Mouse (Mus musculus): ENCODE data around the gene Bfar. TPM values are rescaled to one million over a fixed set of nuclear protein-coding genes. Genes with fewer than 3 reads are reported as not detected.
A peak's percentile ranks its signal among the peaks of the same experiment; 100 is the strongest.
"Not testable (repeated sequence)": the region's sequence is repeated elsewhere in the genome, so short reads cannot be mapped to it uniquely, and the experiment has no call there.

Gene Bfar
- polyA plus RNA-seq, 1 experiment: 30.2 TPM

DNA sequence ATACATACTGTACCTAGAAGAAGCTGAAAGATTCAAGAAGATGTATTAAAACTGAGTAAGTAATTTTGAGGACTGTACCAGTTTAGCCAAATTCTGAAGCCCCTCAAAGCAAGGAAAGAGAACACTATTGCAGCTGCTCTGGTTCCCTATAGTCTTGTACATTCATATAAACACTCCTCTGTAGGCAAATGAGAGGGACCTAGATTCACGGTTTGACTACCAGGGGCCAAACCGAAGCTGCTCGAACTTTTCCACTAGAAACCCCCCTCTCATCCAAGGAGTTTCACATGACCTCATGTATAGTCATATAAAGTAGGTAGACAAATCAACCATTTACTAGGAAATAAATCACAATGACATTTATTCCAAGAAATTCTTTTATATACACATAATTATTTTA, 12.8 kb upstream of the Bfar start:
- Histone ChIP-seq H3K36me3 (ENCODE audit: control insufficient read depth, insufficient read depth, low read length) (peaks cover 1% of the 10 kb centered on the region), H3K4me1 (ENCODE audit: control insufficient read depth, insufficient read depth, low read length) (no peaks in the 10 kb centered on the region), H3K27me3 (replicated peaks; ENCODE audit: control insufficient read depth, insufficient read depth, low read length) (no peaks in the 10 kb centered on the region), H3K4me3 (ENCODE audit: insufficient read depth, low read depth, low read length) (no peak overlapping the region), H3K27ac (ENCODE audit: insufficient read depth, low read depth, low read length) (no peak overlapping the region)
- 92% methylated on average over 3 of the region's 3 CpGs for WGBS
- TF ChIP-seq CTCF (conservative IDR thresholded peaks at IDR 0.05; ENCODE audit: insufficient read depth, insufficient read length, low read depth, low read length): no peak
- TF ChIP-seq POLR2A (IDR thresholded peaks at IDR 0.05; ENCODE audit: low read depth, low read length): no peak
- DNase-seq: no peak

DNA sequence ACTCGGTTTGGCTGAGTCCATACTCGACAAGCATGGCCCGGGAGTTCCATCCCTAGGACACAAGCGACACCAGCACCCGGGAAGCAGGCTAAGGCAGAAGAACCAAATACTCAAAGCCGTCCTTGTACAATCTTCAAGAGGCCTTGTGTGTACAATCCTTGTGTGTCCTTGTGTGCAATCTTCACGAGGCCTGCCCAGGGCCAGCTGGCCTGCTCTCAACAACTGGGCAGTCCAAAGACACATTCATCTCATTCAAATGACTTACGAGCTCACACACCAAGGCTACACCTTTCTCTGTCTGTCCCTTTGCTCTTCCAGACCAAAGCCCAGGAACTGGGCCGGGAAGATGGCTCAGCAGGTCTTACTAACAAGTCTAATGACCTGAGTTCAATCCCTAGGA, 10.9 kb upstream of the Bfar start:
- no peak for DNase-seq
- no peaks in the 10 kb centered on the region for H3K27me3 ChIP-seq (replicated peaks; ENCODE audit: control insufficient read depth, insufficient read depth, low read length)
- TF ChIP-seq POLR2A (IDR thresholded peaks at IDR 0.05; ENCODE audit: low read depth, low read length) (no peak), CTCF (conservative IDR thresholded peaks at IDR 0.05; ENCODE audit: insufficient read depth, insufficient read length, low read depth, low read length) (no peak)
- WGBS: 94% methylated on average over 9 of the region's 9 CpGs
- H3K4me1 ChIP-seq (ENCODE audit: control insufficient read depth, insufficient read depth, low read length): no peaks in the 10 kb centered on the region
- H3K4me3 ChIP-seq (ENCODE audit: insufficient read depth, low read depth, low read length): no peak overlapping the region
- H3K36me3 ChIP-seq (ENCODE audit: control insufficient read depth, insufficient read depth, low read length): peaks cover 1% of the 10 kb centered on the region
- no peak overlapping the region for H3K27ac ChIP-seq (ENCODE audit: insufficient read depth, low read depth, low read length)

DNA sequence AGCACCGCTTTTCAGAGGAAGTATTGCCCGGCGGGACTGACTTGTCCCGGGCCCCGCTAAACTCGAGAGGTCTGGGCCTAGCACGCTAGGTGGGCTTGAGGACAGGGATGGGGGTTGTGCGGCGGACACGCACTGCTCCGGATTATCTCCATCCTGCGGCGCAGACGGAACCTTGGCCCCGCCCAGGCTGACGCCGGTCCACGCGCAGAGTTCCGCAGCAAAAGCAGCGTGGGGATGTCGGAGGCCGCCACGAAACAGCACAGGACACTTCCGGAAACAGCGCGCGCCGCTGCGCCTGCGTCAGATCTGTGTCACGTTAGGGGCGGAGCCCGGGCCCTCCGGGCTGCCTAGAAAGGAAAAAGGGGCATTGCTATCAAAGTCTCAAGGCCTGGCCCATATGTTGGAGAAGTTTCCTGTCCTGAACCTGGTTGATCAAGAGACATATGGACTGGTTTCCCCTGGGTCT, 3.7 kb upstream of the Bfar start, which contains the start of gene Parn:
Gene Parn (minus strand): TSS at position 293 of the 466 bp plus-strand sequence.
- H3K36me3 ChIP-seq (ENCODE audit: control insufficient read depth, insufficient read depth, low read length): no peaks in the 10 kb centered on the region
- H3K4me1 ChIP-seq (ENCODE audit: control insufficient read depth, insufficient read depth, low read length): peaks cover 2% of the 10 kb centered on the region; the same call in 1 of the 2 replicates
- TF ChIP-seq CTCF (conservative IDR thresholded peaks at IDR 0.05; ENCODE audit: insufficient read depth, insufficient read length, low read depth, low read length) (no peak), POLR2A (IDR thresholded peaks at IDR 0.05; ENCODE audit: low read depth, low read length) (peak; percentile 79)
- peak within 1 kb of the TSS; percentile 56 for H3K27ac ChIP-seq (ENCODE audit: insufficient read depth, low read depth, low read length)
- WGBS: under 1% methylated on average over 35 of the region's 35 CpGs
- peak; percentile 96 for DNase-seq
- peak within 1 kb of the TSS; percentile 87 for H3K4me3 ChIP-seq (ENCODE audit: insufficient read depth, low read depth, low read length)
- H3K27me3 ChIP-seq (replicated peaks; ENCODE audit: control insufficient read depth, insufficient read depth, low read length): no peaks in the 10 kb centered on the region

DNA sequence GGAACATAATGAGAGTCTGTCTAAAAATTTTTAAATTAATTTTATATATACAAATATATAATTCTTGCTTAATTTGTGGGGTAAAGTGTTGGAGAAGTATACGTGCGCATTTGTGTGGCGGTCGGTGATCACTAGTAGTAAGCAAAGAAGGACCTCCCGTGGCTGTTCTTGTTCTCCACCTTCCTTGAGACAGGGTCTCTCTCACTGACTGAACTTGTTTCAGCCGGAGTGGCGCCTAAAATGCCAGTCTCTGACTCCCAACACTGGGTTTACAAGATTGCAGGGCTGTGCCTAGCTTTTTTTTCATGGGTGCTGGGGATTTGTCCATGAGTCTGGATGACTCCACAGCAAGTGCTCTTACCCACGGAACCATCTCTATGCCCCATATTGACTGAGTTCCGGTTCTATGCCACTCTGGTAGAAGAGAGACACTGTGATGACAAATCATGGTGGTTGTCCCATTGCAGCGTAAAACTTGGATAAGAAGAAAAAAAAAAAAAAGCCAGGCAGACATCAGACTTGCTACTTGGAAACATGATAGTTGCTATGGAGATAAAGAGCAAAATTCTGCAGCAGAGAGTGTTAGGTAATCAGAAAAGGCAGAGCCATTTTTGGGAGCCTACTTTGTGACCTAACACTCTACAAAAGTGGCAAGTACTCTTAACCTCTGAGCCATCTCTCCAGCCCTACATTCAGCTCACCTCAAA, 3.1 kb upstream of the Bfar start:
- H3K4me1 ChIP-seq (ENCODE audit: control insufficient read depth, insufficient read depth, low read length): peaks cover 2% of the 10 kb centered on the region; the same call in 1 of the 2 replicates
- no peak overlapping the region; the same call in 1 of the 2 replicates for H3K4me3 ChIP-seq (ENCODE audit: insufficient read depth, low read depth, low read length)
- H3K27ac ChIP-seq (ENCODE audit: insufficient read depth, low read depth, low read length): no peak overlapping the region
- WGBS: 84% methylated on average over 10 of the region's 10 CpGs
- DNase-seq: no peak
- no peak for TF ChIP-seq POLR2A (IDR thresholded peaks at IDR 0.05; ENCODE audit: low read depth, low read length)
- TF ChIP-seq CTCF (conservative IDR thresholded peaks at IDR 0.05; ENCODE audit: insufficient read depth, insufficient read length, low read depth, low read length): no peak
- no peaks in the 10 kb centered on the region for H3K36me3 ChIP-seq (ENCODE audit: control insufficient read depth, insufficient read depth, low read length)
- no peaks in the 10 kb centered on the region for H3K27me3 ChIP-seq (replicated peaks; ENCODE audit: control insufficient read depth, insufficient read depth, low read length)

DNA sequence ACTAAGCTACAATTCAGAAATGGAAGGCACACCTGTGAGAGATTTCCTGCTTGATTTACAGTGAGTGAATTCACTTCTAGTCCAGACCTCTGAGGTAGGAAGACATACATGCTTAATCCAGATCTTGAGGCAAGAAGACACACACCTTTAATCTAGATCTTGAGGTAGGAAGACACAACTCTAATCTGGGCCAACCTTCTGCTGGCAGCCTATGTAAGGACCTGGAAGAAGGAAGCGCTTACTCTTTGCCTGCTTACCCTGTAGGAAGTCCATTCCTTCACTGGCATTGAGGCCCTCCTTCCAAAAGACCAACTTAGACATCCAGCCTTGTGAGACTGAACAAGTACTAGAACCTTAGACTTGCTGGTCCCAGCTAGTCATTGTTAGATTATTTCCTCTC, 2.4 kb upstream of the Bfar start:
- no peak for DNase-seq
- TF ChIP-seq POLR2A (IDR thresholded peaks at IDR 0.05; ENCODE audit: low read depth, low read length): no peak
- no peak for TF ChIP-seq CTCF (conservative IDR thresholded peaks at IDR 0.05; ENCODE audit: insufficient read depth, insufficient read length, low read depth, low read length)
- Histone ChIP-seq H3K36me3 (ENCODE audit: control insufficient read depth, insufficient read depth, low read length) (no peaks in the 10 kb centered on the region), H3K27me3 (replicated peaks; ENCODE audit: control insufficient read depth, insufficient read depth, low read length) (no peaks in the 10 kb centered on the region), H3K4me1 (ENCODE audit: control insufficient read depth, insufficient read depth, low read length) (peaks cover 2% of the 10 kb centered on the region; the same call in 1 of the 2 replicates), H3K4me3 (ENCODE audit: insufficient read depth, low read depth, low read length) (no peak overlapping the region), H3K27ac (ENCODE audit: insufficient read depth, low read depth, low read length) (no peak overlapping the region)
- 100% methylated on average over 1 of the region's 1 CpGs for WGBS

DNA sequence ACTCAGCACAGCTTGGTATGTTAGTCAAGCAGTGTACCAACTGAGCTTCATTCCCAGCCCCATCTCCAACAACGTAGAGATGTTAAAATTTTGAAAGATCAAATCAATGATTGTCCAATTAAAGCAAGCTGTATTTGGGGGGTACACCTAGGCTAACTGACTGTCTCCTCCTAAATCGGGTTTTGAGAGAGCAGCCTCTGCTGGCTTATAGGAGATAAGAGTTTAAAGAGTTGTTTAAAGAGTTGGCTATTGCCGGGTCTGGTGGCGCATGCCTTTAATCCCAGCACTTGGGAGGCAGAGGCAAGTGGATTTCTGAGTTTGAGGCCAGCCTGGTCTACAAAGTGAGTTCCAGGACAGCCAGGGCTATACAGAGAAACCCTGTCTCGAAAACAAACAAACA, 762 bp upstream of the Bfar start:
- not testable (repeated sequence) for H3K4me3 ChIP-seq (ENCODE audit: insufficient read depth, low read depth, low read length); DNase-seq; H3K27me3 ChIP-seq (replicated peaks; ENCODE audit: control insufficient read depth, insufficient read depth, low read length); H3K27ac ChIP-seq (ENCODE audit: insufficient read depth, low read depth, low read length); H3K36me3 ChIP-seq (ENCODE audit: control insufficient read depth, insufficient read depth, low read length); H3K4me1 ChIP-seq (ENCODE audit: control insufficient read depth, insufficient read depth, low read length)
- WGBS: 80% methylated on average over 5 of the region's 5 CpGs

DNA sequence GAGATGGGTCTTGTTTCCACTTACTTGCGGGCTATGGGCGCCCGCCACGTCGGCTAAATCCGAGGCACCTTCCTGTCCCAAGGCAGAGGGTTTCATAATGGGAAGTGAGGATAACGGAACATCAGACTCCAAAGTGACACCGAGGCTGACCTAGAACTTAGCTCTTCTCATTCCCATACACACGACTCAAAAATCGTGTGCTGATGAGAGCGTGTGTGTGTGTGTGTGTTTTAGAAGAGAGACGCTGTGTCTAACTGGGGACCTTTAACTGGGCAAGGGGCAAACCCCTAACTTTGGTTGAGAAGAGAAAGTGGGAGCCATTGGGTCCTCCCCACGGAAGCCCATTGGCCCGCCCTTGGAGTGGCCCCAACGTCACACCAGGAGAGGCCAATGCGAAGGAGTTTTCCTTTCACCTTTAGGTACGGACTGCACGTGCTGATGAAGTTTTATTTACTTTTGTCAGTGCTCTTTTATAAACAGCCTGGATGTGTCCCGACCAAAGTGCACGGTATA, 784 bp downstream of the Bfar start:
- WGBS: under 1% methylated on average over 20 of the region's 20 CpGs
- Histone ChIP-seq H3K4me1 (ENCODE audit: control insufficient read depth, insufficient read depth, low read length) (peaks cover 2% of the 10 kb centered on the region; the same call in 1 of the 2 replicates), H3K36me3 (ENCODE audit: control insufficient read depth, insufficient read depth, low read length) (0 out of 2 replicates have a peak, but pooled peaks cover under 1% of the 10 kb centered on the region), H3K27ac (ENCODE audit: insufficient read depth, low read depth, low read length) (peak overlapping the region; percentile 90), H3K27me3 (replicated peaks; ENCODE audit: control insufficient read depth, insufficient read depth, low read length) (no peaks in the 10 kb centered on the region), H3K4me3 (ENCODE audit: insufficient read depth, low read depth, low read length) (peak overlapping the region; percentile 98)
- DNase-seq: peak; percentile 79
- TF ChIP-seq CTCF (conservative IDR thresholded peaks at IDR 0.05; ENCODE audit: insufficient read depth, insufficient read length, low read depth, low read length) (no peak), POLR2A (IDR thresholded peaks at IDR 0.05; ENCODE audit: low read depth, low read length) (no peak)
